Mouse (Mus musculus): ENCODE data around the gene Gm14226. TPM values are rescaled to one million over a fixed set of nuclear protein-coding genes. Genes with fewer than 3 reads are reported as not detected.
"Not testable (repeated sequence)": the region's sequence is repeated elsewhere in the genome, so short reads cannot be mapped to it uniquely, and the experiment has no call there.

Gene Gm14226
- 0.42 and 0.46 TPM in 2 replicates for polyA plus RNA-seq (2014; fragmentation: Nextera tagmentation; extraction: Ambion mirVana)

GRCm38 (mm10) chr2:155018251-155018755, at the start of gene Gm14226:
Gm14226 (plus strand) TSS chr2:155018266.
- not testable (repeated sequence) for H3K9me3 ChIP-seq (ENCODE audit: control insufficient read depth, low read length); H3K4me1 ChIP-seq (ENCODE audit: control insufficient read depth, insufficient read depth, low read length); ATAC-seq (ENCODE audit: low read depth); H3K36me3 ChIP-seq (ENCODE audit: control insufficient read depth, insufficient read depth, low read length); H3K27me3 ChIP-seq (ENCODE audit: control insufficient read depth, insufficient read depth, low read length)
- peak within 1 kb of the TSS; percentile 87 for H3K4me2 ChIP-seq (ENCODE audit: low read depth, low read length)
- WGBS = 1% methylated on average over 23 of the region's 26 CpGs
- peak within 1 kb of the TSS; percentile 69 for H3K27ac ChIP-seq (ENCODE audit: low read depth, low read length)
- H3K4me3 ChIP-seq (ENCODE audit: low read depth, low read length) = peak within 1 kb of the TSS; percentile 31
- H3K9ac ChIP-seq (replicated peaks; ENCODE audit: low read depth, low read length) = peak within 1 kb of the TSS; percentile 29; the same call in 1 of the 2 replicates

DNA sequence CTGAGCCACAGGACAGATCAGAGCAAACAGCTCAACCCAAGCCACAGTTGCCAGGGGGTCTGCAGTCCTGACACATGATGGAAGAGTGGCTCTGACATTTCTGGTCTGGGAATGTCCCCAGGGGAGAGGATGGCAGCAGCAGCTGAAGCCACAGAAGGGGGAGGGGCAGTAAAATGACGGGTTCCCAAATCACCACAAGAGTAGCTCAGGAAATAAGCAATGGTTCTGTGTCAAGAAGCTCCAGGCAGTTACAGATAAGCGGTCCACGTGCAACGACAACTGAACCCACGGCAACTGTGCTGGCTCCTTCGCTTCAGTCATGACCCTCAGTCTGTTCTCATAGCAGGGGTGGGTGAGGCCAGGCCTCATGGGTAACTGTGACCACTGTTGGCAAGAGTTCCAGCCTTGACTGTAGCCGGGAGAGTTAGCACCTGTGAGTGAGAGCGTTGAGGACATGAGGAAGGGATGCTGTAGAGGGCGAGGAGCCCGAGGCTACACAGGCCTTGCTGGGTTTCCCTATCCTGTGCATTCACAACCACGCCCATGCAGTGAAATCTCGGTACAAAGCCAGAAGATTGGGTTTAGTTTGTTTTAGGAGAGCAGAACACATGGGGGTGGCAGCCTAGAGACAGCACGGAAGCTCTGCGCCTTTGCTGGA, 48.2 kb upstream of the Gm14226 start:
- not testable (repeated sequence) for H3K9ac ChIP-seq (replicated peaks; ENCODE audit: low read depth, low read length); H3K4me2 ChIP-seq (ENCODE audit: low read depth, low read length); H3K9me3 ChIP-seq (ENCODE audit: control insufficient read depth, low read length); H3K4me3 ChIP-seq (ENCODE audit: low read depth, low read length); H3K4me1 ChIP-seq (ENCODE audit: control insufficient read depth, insufficient read depth, low read length); ATAC-seq (ENCODE audit: low read depth); H3K27me3 ChIP-seq (ENCODE audit: control insufficient read depth, insufficient read depth, low read length); H3K27ac ChIP-seq (ENCODE audit: low read depth, low read length); H3K36me3 ChIP-seq (ENCODE audit: control insufficient read depth, insufficient read depth, low read length)
- 75% methylated on average over 14 of the region's 14 CpGs for WGBS

- no peak for ATAC-seq (ENCODE audit: low read depth)
- Histone ChIP-seq H3K9ac (replicated peaks; ENCODE audit: low read depth, low read length) (no peak overlapping the region), H3K4me1 (ENCODE audit: control insufficient read depth, insufficient read depth, low read length) (no peaks in the 10 kb centered on the region), H3K9me3 (ENCODE audit: control insufficient read depth, low read length) (no peaks in the 10 kb centered on the region), H3K4me3 (ENCODE audit: low read depth, low read length) (no peak overlapping the region), H3K27ac (ENCODE audit: low read depth, low read length) (no peak overlapping the region), H3K27me3 (ENCODE audit: control insufficient read depth, insufficient read depth, low read length) (no peaks in the 10 kb centered on the region), H3K4me2 (ENCODE audit: low read depth, low read length) (no peak overlapping the region), H3K36me3 (ENCODE audit: control insufficient read depth, insufficient read depth, low read length) (no peaks in the 10 kb centered on the region)
- 69% methylated on average over 18 of the region's 18 CpGs for WGBS
Measured at GRCm38 (mm10) chr2:154971919-154972692, 46.0 kb upstream of the Gm14226 start.

DNA sequence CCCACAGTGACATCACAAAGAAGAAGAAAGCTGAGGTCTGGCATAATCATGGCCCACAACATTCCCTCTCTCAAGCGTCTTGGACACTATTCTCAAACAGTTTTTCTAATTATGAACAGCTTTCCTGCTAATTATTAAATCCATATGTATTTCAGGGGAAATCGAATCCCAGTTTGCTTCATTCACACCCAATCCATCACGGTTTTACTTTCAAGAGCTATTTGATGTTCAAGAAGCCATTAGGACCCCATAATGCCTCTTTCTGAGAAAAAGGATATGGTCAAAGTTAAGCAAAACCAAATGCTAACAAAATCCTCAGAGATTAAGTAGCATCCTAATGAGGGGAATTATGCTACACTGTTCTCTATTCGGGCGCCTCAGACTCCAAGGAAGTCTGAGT, 45.1 kb upstream of the Gm14226 start:
- no peak overlapping the region for H3K9ac ChIP-seq (replicated peaks; ENCODE audit: low read depth, low read length)
- no peaks in the 10 kb centered on the region for H3K4me1 ChIP-seq (ENCODE audit: control insufficient read depth, insufficient read depth, low read length)
- 85% methylated on average over 5 of the region's 5 CpGs for WGBS
- no peak overlapping the region for H3K4me2 ChIP-seq (ENCODE audit: low read depth, low read length)
- H3K27ac ChIP-seq (ENCODE audit: low read depth, low read length) = no peak overlapping the region
- H3K36me3 ChIP-seq (ENCODE audit: control insufficient read depth, insufficient read depth, low read length) = no peaks in the 10 kb centered on the region
- H3K4me3 ChIP-seq (ENCODE audit: low read depth, low read length) = no peak overlapping the region
- no peaks in the 10 kb centered on the region for H3K27me3 ChIP-seq (ENCODE audit: control insufficient read depth, insufficient read depth, low read length)
- no peak for ATAC-seq (ENCODE audit: low read depth)
- no peaks in the 10 kb centered on the region for H3K9me3 ChIP-seq (ENCODE audit: control insufficient read depth, low read length)

DNA sequence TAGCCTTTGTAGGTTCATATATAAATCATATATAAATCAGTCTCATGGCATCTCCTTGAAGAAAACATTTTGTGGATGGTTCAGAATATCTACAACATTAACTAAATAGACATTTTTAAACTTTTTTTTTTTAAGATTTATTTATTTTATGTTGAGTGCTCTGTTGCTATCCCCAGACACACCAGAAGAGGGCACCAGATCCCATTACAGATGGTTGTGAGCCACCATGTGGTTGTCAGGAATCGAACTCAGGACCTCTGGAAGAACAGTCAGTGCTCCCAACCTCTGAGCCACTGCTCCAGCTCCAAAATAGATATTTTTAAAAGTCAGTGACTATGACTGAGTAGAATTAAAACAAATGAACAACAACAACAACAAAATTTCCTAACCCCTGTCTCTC, 31.5 kb upstream of the Gm14226 start:
- H3K36me3 ChIP-seq (ENCODE audit: control insufficient read depth, insufficient read depth, low read length) = no peaks in the 10 kb centered on the region
- no peak overlapping the region for H3K27ac ChIP-seq (ENCODE audit: low read depth, low read length)
- H3K9me3 ChIP-seq (ENCODE audit: control insufficient read depth, low read length) = no peaks in the 10 kb centered on the region
- H3K4me1 ChIP-seq (ENCODE audit: control insufficient read depth, insufficient read depth, low read length) = no peaks in the 10 kb centered on the region
- no peak for ATAC-seq (ENCODE audit: low read depth)
- no peak overlapping the region for H3K9ac ChIP-seq (replicated peaks; ENCODE audit: low read depth, low read length)
- H3K4me3 ChIP-seq (ENCODE audit: low read depth, low read length) = no peak overlapping the region
- no peaks in the 10 kb centered on the region for H3K27me3 ChIP-seq (ENCODE audit: control insufficient read depth, insufficient read depth, low read length)
- 90% methylated on average over 1 of the region's 1 CpGs for WGBS
- H3K4me2 ChIP-seq (ENCODE audit: low read depth, low read length) = no peak overlapping the region

GRCm38 (mm10) chr2:154991411-154991810, 26.7 kb upstream of the Gm14226 start:
- Histone ChIP-seq H3K27ac (ENCODE audit: low read depth, low read length) (no peak overlapping the region), H3K27me3 (ENCODE audit: control insufficient read depth, insufficient read depth, low read length) (no peaks in the 10 kb centered on the region), H3K4me2 (ENCODE audit: low read depth, low read length) (no peak overlapping the region), H3K4me1 (ENCODE audit: control insufficient read depth, insufficient read depth, low read length) (no peaks in the 10 kb centered on the region), H3K9ac (replicated peaks; ENCODE audit: low read depth, low read length) (no peak overlapping the region), H3K9me3 (ENCODE audit: control insufficient read depth, low read length) (no peaks in the 10 kb centered on the region), H3K36me3 (ENCODE audit: control insufficient read depth, insufficient read depth, low read length) (no peaks in the 10 kb centered on the region), H3K4me3 (ENCODE audit: low read depth, low read length) (no peak overlapping the region)
- ATAC-seq (ENCODE audit: low read depth) = no peak
- 84% methylated on average over 8 of the region's 8 CpGs for WGBS

DNA sequence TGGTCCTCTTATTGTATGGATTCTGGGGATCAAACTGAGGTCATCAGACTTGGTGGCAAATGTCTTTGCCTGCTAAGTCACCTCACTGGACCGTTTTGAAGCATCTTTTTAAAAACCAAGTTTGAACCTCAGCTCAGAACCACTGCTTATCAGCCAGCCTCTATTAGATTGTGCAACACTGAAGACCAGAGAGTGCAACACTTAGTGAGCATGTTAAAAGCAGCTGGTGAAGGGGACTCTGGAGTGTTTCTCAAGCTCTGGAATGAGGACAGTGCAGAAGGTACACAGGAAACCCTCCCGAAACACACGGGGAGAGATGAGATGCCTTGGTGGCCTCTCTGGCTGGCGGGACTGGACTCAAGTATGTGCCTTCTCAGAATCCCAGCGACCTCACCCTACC, 26.0 kb upstream of the Gm14226 start:
- WGBS = 86% methylated on average over 5 of the region's 5 CpGs
- no peaks in the 10 kb centered on the region for H3K36me3 ChIP-seq (ENCODE audit: control insufficient read depth, insufficient read depth, low read length)
- no peak for ATAC-seq (ENCODE audit: low read depth)

GRCm38 (mm10) chr2:155005491-155005890, 12.6 kb upstream of the Gm14226 start:
- no peak overlapping the region for H3K4me2 ChIP-seq (ENCODE audit: low read depth, low read length)
- H3K9me3 ChIP-seq (ENCODE audit: control insufficient read depth, low read length) = no peaks in the 10 kb centered on the region
- no peaks in the 10 kb centered on the region for H3K4me1 ChIP-seq (ENCODE audit: control insufficient read depth, insufficient read depth, low read length)
- no peak overlapping the region for H3K27ac ChIP-seq (ENCODE audit: low read depth, low read length)
- H3K27me3 ChIP-seq (ENCODE audit: control insufficient read depth, insufficient read depth, low read length) = no peaks in the 10 kb centered on the region
- no peak overlapping the region for H3K4me3 ChIP-seq (ENCODE audit: low read depth, low read length)
- WGBS = 95% methylated on average over 11 of the region's 11 CpGs
- H3K9ac ChIP-seq (replicated peaks; ENCODE audit: low read depth, low read length) = no peak overlapping the region
- no peak for ATAC-seq (ENCODE audit: low read depth)
- no peaks in the 10 kb centered on the region for H3K36me3 ChIP-seq (ENCODE audit: control insufficient read depth, insufficient read depth, low read length)

More for the DNA sequence above, 26.0 kb upstream of the Gm14226 start:
- Histone ChIP-seq H3K27me3 (ENCODE audit: control insufficient read depth, insufficient read depth, low read length) (no peaks in the 10 kb centered on the region), H3K9me3 (ENCODE audit: control insufficient read depth, low read length) (no peaks in the 10 kb centered on the region), H3K27ac (ENCODE audit: low read depth, low read length) (no peak overlapping the region), H3K4me3 (ENCODE audit: low read depth, low read length) (no peak overlapping the region), H3K4me1 (ENCODE audit: control insufficient read depth, insufficient read depth, low read length) (no peaks in the 10 kb centered on the region), H3K9ac (replicated peaks; ENCODE audit: low read depth, low read length) (no peak overlapping the region), H3K4me2 (ENCODE audit: low read depth, low read length) (no peak overlapping the region)

GRCm38 (mm10) chr2:155011086-155011656, 6.9 kb upstream of the Gm14226 start:
- Histone ChIP-seq H3K36me3 (ENCODE audit: control insufficient read depth, insufficient read depth, low read length) (no peaks in the 10 kb centered on the region), H3K27me3 (ENCODE audit: control insufficient read depth, insufficient read depth, low read length) (no peaks in the 10 kb centered on the region), H3K4me3 (ENCODE audit: low read depth, low read length) (no peak overlapping the region), H3K4me2 (ENCODE audit: low read depth, low read length) (no peak overlapping the region), H3K27ac (ENCODE audit: low read depth, low read length) (no peak overlapping the region), H3K9me3 (ENCODE audit: control insufficient read depth, low read length) (no peaks in the 10 kb centered on the region), H3K4me1 (ENCODE audit: control insufficient read depth, insufficient read depth, low read length) (no peaks in the 10 kb centered on the region), H3K9ac (replicated peaks; ENCODE audit: low read depth, low read length) (no peak overlapping the region)
- 59% methylated on average over 3 of the region's 3 CpGs for WGBS
- ATAC-seq (ENCODE audit: low read depth) = no peak
